Mouse (Mus musculus) MEL (cell line): ENCODE measurements around the gene Aftph. TPM values are rescaled to one million over a fixed set of nuclear protein-coding genes. Genes with fewer than 3 reads are reported as not detected.

Source experiments
- DNase-seq: peaks from one replicate; pipeline ENCODE4 v3.0.0; 2011; ENCODE audit warnings: low read depth, low spot score
- H3K27ac ChIP-seq: 2 replicates; pipeline ENCODE4 v1.5.1; 2012; ENCODE audit warnings: low read depth, mild to moderate bottlenecking, control low read depth, low read length, moderate library complexity; ENCODE audit not compliant: control insufficient read depth
- H3K27me3 ChIP-seq, 2 experiments: fragments of 150-350 bp in 1 of 2; sonication (generic) in 1 of 2; 2 replicates each; pipeline ENCODE4 v1.6.1; 2012; ENCODE audit warnings: low read length in 2 of 2, mild to moderate bottlenecking in 2 of 2, improper control_type of control experiment in 1 of 2, moderate library complexity in 1 of 2; ENCODE audit not compliant: insufficient read depth in 2 of 2, control insufficient read depth in 1 of 2
- H3K36me3 ChIP-seq, 2 experiments: 2 replicates each; pipeline ENCODE4 v1.6.1; 2012 to 2014; ENCODE audit warnings: low read length in 2 of 2, improper control_type of control experiment in 1 of 2, inconsistent platforms in 1 of 2, mild to moderate bottlenecking in 1 of 2; ENCODE audit not compliant: insufficient read depth in 2 of 2, control insufficient read depth in 1 of 2
- H3K4me1 ChIP-seq, 2 experiments: fragments of 150-350 bp in 1 of 2; sonication (generic) in 1 of 2; 2 replicates each; pipeline ENCODE4 v1.6.1; 2012; ENCODE audit warnings: low read length in 2 of 2, improper control_type of control experiment in 1 of 2, mild to moderate bottlenecking in 1 of 2; ENCODE audit not compliant: insufficient read depth in 2 of 2, control insufficient read depth in 1 of 2
- H3K4me3 ChIP-seq, 2 experiments: fragments of 150-350 bp in 1 of 2; sonication (generic) in 1 of 2; 2 replicates each; pipeline ENCODE4 v1.5.1; 2012; ENCODE audit warnings: low read depth in 2 of 2, low read length in 2 of 2, mild to moderate bottlenecking in 2 of 2, moderate library complexity in 2 of 2, control low read depth in 1 of 2, improper control_type of control experiment in 1 of 2; ENCODE audit not compliant: control insufficient read depth in 1 of 2, insufficient read depth in 1 of 2
- H3K79me2 ChIP-seq: 2 replicates; pipeline ENCODE4 v1.6.1; 2012; ENCODE audit warnings: mild to moderate bottlenecking, low read length, moderate library complexity; ENCODE audit not compliant: control insufficient read depth, poor library complexity, insufficient read depth
- H3K9ac ChIP-seq: 2 replicates; pipeline ENCODE4 v1.6.1; 2012; ENCODE audit warnings: low read depth, mild to moderate bottlenecking, control low read depth, low read length, moderate library complexity; ENCODE audit not compliant: control insufficient read depth, poor library complexity, severe bottlenecking
- H3K9me3 ChIP-seq: fragments of 150-350 bp; sonication (generic); replicated peaks from 2 replicates; pipeline ENCODE4 v1.6.1; 2012; ENCODE audit warnings: mild to moderate bottlenecking, low read length, improper control_type of control experiment, moderate library complexity; ENCODE audit not compliant: insufficient read depth
- BHLHE40 ChIP-seq: IDR thresholded peaks from 2 replicates; pipeline ENCODE4 v1.6.1; 2012; ENCODE audit warnings: low read depth, mild to moderate bottlenecking, inconsistent platforms, low read length, improper control_type of control experiment, borderline replicate concordance
- CHD1 ChIP-seq: IDR thresholded peaks from 2 replicates; pipeline ENCODE4 v1.6.1; 2012; ENCODE audit warnings: low read depth, mild to moderate bottlenecking, inconsistent platforms, low read length, improper control_type of control experiment
- CHD2 ChIP-seq: IDR thresholded peaks from 2 replicates; pipeline ENCODE4 v1.6.1; 2011; ENCODE audit warnings: low read length, improper control_type of control experiment
- E2F4 ChIP-seq: IDR thresholded peaks from 2 replicates; pipeline ENCODE4 v1.6.1; 2011; ENCODE audit warnings: low read depth, low read length, improper control_type of control experiment, borderline replicate concordance
- ELF1 ChIP-seq: IDR thresholded peaks from 2 replicates; pipeline ENCODE4 v1.6.1; 2014; ENCODE audit warnings: low read depth, mild to moderate bottlenecking, inconsistent platforms, low read length, improper control_type of control experiment, moderate library complexity
- ETS1 ChIP-seq: IDR thresholded peaks from 2 replicates; pipeline ENCODE4 v1.6.1; 2012; ENCODE audit warnings: low read depth, mild to moderate bottlenecking, inconsistent platforms, low read length, improper control_type of control experiment, moderate library complexity
- GABPA ChIP-seq: IDR thresholded peaks from 2 replicates; pipeline ENCODE4 v1.6.1; 2012; ENCODE audit warnings: low read depth, mild to moderate bottlenecking, inconsistent platforms, low read length, improper control_type of control experiment, moderate library complexity
- GATA1 ChIP-seq: IDR thresholded peaks from 2 replicates; pipeline ENCODE4 v1.6.1; 2011; ENCODE audit warnings: low read depth, low read length, improper control_type of control experiment
- HCFC1 ChIP-seq: IDR thresholded peaks from 2 replicates; pipeline ENCODE4 v1.6.1; 2012; ENCODE audit warnings: low read depth, mild to moderate bottlenecking, inconsistent platforms, low read length, improper control_type of control experiment, moderate library complexity
- JUND ChIP-seq: IDR thresholded peaks from 2 replicates; pipeline ENCODE4 v1.6.1; 2011; ENCODE audit warnings: low read depth, mild to moderate bottlenecking, improper control_type of control experiment, low read length
- MAX ChIP-seq: IDR thresholded peaks from 2 replicates; pipeline ENCODE4 v1.6.1; 2011; ENCODE audit warnings: low read length, improper control_type of control experiment
- MAZ ChIP-seq: IDR thresholded peaks from 2 replicates; pipeline ENCODE4 v1.6.1; 2012; ENCODE audit warnings: low read depth, mild to moderate bottlenecking, inconsistent platforms, low read length, improper control_type of control experiment
- MEF2A ChIP-seq: IDR thresholded peaks from 2 replicates; pipeline ENCODE4 v1.6.1; 2014; ENCODE audit warnings: low read depth, mild to moderate bottlenecking, inconsistent platforms, low read length, improper control_type of control experiment; ENCODE audit not compliant: poor library complexity, insufficient replicate concordance, severe bottlenecking; ENCODE audit errors: extremely low read depth
- MXI1 ChIP-seq: IDR thresholded peaks from 2 replicates; pipeline ENCODE4 v1.6.1; 2011; ENCODE audit warnings: mild to moderate bottlenecking, low read depth, low read length, improper control_type of control experiment
- MYB ChIP-seq: IDR thresholded peaks from 2 replicates; pipeline ENCODE4 v1.6.1; 2011; ENCODE audit warnings: mild to moderate bottlenecking, low read depth, low read length, improper control_type of control experiment
- MYC ChIP-seq: IDR thresholded peaks from 2 replicates; pipeline ENCODE4 v1.6.1; 2011; ENCODE audit warnings: low read depth, mild to moderate bottlenecking, low read length, improper control_type of control experiment, moderate library complexity
- POLR2A ChIP-seq, 2 experiments: IDR thresholded peaks; 2 replicates each; pipeline ENCODE4 v1.6.1; 2011 to 2012; ENCODE audit warnings: low read length in 2 of 2, mild to moderate bottlenecking in 2 of 2, control low read depth in 1 of 2, improper control_type of control experiment in 1 of 2, low read depth in 1 of 2, moderate library complexity in 1 of 2; ENCODE audit not compliant: control insufficient read depth in 1 of 2, insufficient read depth in 1 of 2, poor library complexity in 1 of 2
- POLR2AphosphoS5 ChIP-seq: IDR thresholded peaks from 2 replicates; pipeline ENCODE4 v1.6.1; 2012; ENCODE audit warnings: low read depth, borderline replicate concordance, mild to moderate bottlenecking, inconsistent platforms, low read length, moderate library complexity, mixed read lengths
- RAD21 ChIP-seq: IDR thresholded peaks from 2 replicates; pipeline ENCODE4 v1.6.1; 2011; ENCODE audit warnings: mild to moderate bottlenecking, low read depth, low read length, improper control_type of control experiment
- RCOR1 ChIP-seq: IDR thresholded peaks from 2 replicates; pipeline ENCODE4 v1.6.1; 2012; ENCODE audit warnings: low read depth, mild to moderate bottlenecking, inconsistent platforms, low read length, improper control_type of control experiment
- SIN3A ChIP-seq: IDR thresholded peaks from 2 replicates; pipeline ENCODE4 v1.6.1; 2012; ENCODE audit warnings: low read length, improper control_type of control experiment, inconsistent platforms
- SMC3 ChIP-seq: IDR thresholded peaks from 2 replicates; pipeline ENCODE4 v1.6.1; 2011; ENCODE audit warnings: low read depth, low read length, improper control_type of control experiment
- TCF12 ChIP-seq: IDR thresholded peaks from 2 replicates; pipeline ENCODE4 v1.6.1; 2014; ENCODE audit warnings: low read depth, mild to moderate bottlenecking, inconsistent platforms, low read length, improper control_type of control experiment, moderate library complexity
- UBTF ChIP-seq: IDR thresholded peaks from 2 replicates; pipeline ENCODE4 v1.6.1; 2012; ENCODE audit warnings: low read depth, mild to moderate bottlenecking, inconsistent platforms, low read length, improper control_type of control experiment, moderate library complexity, borderline replicate concordance; ENCODE audit not compliant: insufficient read depth
- USF1 ChIP-seq: IDR thresholded peaks from 2 replicates; pipeline ENCODE4 v1.6.1; 2014; ENCODE audit warnings: low read depth, mild to moderate bottlenecking, inconsistent platforms, low read length, improper control_type of control experiment, moderate library complexity
- USF2 ChIP-seq, 2 experiments: IDR thresholded peaks; 2 replicates each; pipeline ENCODE4 v1.6.1; 2011 to 2012; ENCODE audit warnings: improper control_type of control experiment in 2 of 2, low read length in 2 of 2, borderline replicate concordance in 1 of 2, inconsistent platforms in 1 of 2, low read depth in 1 of 2, mild to moderate bottlenecking in 1 of 2; ENCODE audit not compliant: insufficient read depth in 1 of 2
- ZC3H11A ChIP-seq: IDR thresholded peaks from 2 replicates; pipeline ENCODE4 v1.6.1; 2012; ENCODE audit warnings: low read depth, mild to moderate bottlenecking, inconsistent platforms, low read length, improper control_type of control experiment
- ZKSCAN1 ChIP-seq: IDR thresholded peaks from 2 replicates; pipeline ENCODE4 v1.6.1; 2012; ENCODE audit warnings: low read depth, mild to moderate bottlenecking, inconsistent platforms, low read length, improper control_type of control experiment, moderate library complexity
- ZNF384 ChIP-seq: IDR thresholded peaks from 2 replicates; pipeline ENCODE4 v1.6.1; 2012; ENCODE audit warnings: low read depth, mild to moderate bottlenecking, inconsistent platforms, low read length, improper control_type of control experiment
- polyA plus RNA-seq, 2 experiments: library from polyadenylated mRNA; stranded (reverse) in 1 of 2; unstranded in 1 of 2; fragments of >175 nt in 1 of 2; fragments of >200 nt in 1 of 2; gene quantifications; 2 replicates each; pipeline versions ENCODE4 v1.2.1 to v1.2.4; 2012; ENCODE audit warnings: low replicate concordance in 2 of 2, low read depth in 1 of 2; ENCODE audit not compliant: insufficient read length in 2 of 2, insufficient read depth in 1 of 2, missing spikeins in 1 of 2
- total RNA-seq: library from RNA; depleted of rRNA; stranded (reverse); fragments of 300-350 nt; gene quantifications from 2 replicates; pipeline ENCODE4 v1.2.3, GENCODE M21; 2012

Aftph gene
- total and polyA plus RNA-seq, 3 experiments: 38.1 to 47.2 (median 38.1) TPM

- DNase-seq: no peak
- Histone ChIP-seq H3K9me3 (no peaks in the 10 kb centered on the region), H3K27me3 (no peaks in the 10 kb centered on the region), H3K9ac (no peak overlapping the region), H3K79me2 (peaks cover 6% of the 10 kb centered on the region), H3K4me1 (peaks cover 3% of the 10 kb centered on the region in 2 experiments; a peak in 1 of 4 replicates), H3K27ac (no peak overlapping the region), H3K4me3 (no peak overlapping the region)
- no peak for TF ChIP-seq UBTF
- no peak for TF ChIP-seq MAX
- no peak for TF ChIP-seq JUND
- TF ChIP-seq POLR2A (IDR thresholded peaks at IDR 0.05; ENCODE audit: control insufficient read depth in 1 of 2, insufficient read depth in 1 of 2, low read depth in 1 of 2, low read length in 2 of 2, poor library complexity in 1 of 2): no peak
- no peak for TF ChIP-seq MXI1
- no peak for TF ChIP-seq MYC
- no peak for TF ChIP-seq E2F4
- TF ChIP-seq ELF1: no peak
- TF ChIP-seq RCOR1: no peak
- TF ChIP-seq CHD2: no peak
- TF ChIP-seq HCFC1: no peak
- TF ChIP-seq SMC3: no peak
- TF ChIP-seq MEF2A: no peak
- no peak for TF ChIP-seq ZNF384
- no peak for TF ChIP-seq MYB
- TF ChIP-seq, all 39 proteins: peak for 0
- peaks cover 0 to 20% of the 10 kb centered on the region in 2 experiments; a peak in 3 of 4 replicates for H3K36me3 ChIP-seq
These were observed 7.8 kb downstream of the Aftph start for GRCm38 (mm10) chr11:20733486-20734030.

DNA sequence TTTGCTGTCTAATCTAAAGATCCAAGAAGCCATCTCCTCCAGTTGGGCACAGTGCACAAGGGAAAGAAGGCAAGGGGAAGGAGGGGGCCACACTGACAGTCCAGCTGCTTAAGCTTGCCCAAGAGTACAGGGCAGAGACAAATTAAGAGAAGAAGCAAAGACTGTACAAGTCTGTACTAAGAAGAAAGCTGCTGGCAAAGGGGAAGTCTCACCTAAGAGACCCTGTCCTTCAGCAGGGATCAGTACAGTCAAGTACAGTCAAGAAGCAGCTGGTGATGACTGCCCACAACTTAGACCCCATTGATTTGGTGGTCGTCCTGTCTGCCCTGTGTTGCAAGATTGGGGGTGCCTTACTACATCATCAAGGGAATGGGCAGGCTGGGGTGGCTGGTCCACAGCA is 12.0 kb downstream of the Aftph start:
- TF ChIP-seq CHD1: no peak
- no peak for TF ChIP-seq ELF1
- TF ChIP-seq TCF12: no peak
- TF ChIP-seq MEF2A: no peak
- no peak for TF ChIP-seq POLR2AphosphoS5
- no peak for TF ChIP-seq SIN3A
- no peak for TF ChIP-seq RAD21
- TF ChIP-seq USF2 (IDR thresholded peaks at IDR 0.05; ENCODE audit: borderline replicate concordance in 1 of 2, insufficient read depth in 1 of 2, low read depth in 1 of 2, low read length in 2 of 2): no peak
- no peak for TF ChIP-seq MAZ
- no peak for TF ChIP-seq POLR2A (IDR thresholded peaks at IDR 0.05; ENCODE audit: control insufficient read depth in 1 of 2, insufficient read depth in 1 of 2, low read depth in 1 of 2, low read length in 2 of 2, poor library complexity in 1 of 2)
- TF ChIP-seq BHLHE40: no peak
- TF ChIP-seq RCOR1: no peak
- no peak for TF ChIP-seq ETS1
- no peak for TF ChIP-seq ZKSCAN1
- no peak for TF ChIP-seq HCFC1
- no peak for TF ChIP-seq USF1
- TF ChIP-seq GABPA: no peak
- no peak for TF ChIP-seq E2F4
- TF ChIP-seq GATA1: no peak
- TF ChIP-seq ZC3H11A: no peak
- Histone ChIP-seq H3K4me1 (peaks cover 0 to 10% of the 10 kb centered on the region in 2 experiments; a peak in 1 of 4 replicates), H3K27ac (no peak overlapping the region), H3K9me3 (no peaks in the 10 kb centered on the region), H3K79me2 (peaks cover 9% of the 10 kb centered on the region), H3K9ac (no peak overlapping the region), H3K36me3 (peaks cover 18 to 19% of the 10 kb centered on the region in 2 experiments), H3K27me3 (no peaks in the 10 kb centered on the region), H3K4me3 (no peak overlapping the region)
- DNase-seq: no peak
